Mouse (Mus musculus) olfactory bulb, adult 2 months (tissue): ENCODE measurements around the gene Mok.

Experiments used
- CTCF ChIP-seq: fragments of 200-500 bp; IDR thresholded peaks from 2 replicates; pipeline ENCODE4 v1.5.1; 2012; ENCODE audit warnings: low read depth, mild to moderate bottlenecking, low read length, moderate library complexity; ENCODE audit not compliant: insufficient read depth
- POLR2A ChIP-seq: fragments of 200-500 bp; IDR thresholded peaks from 2 replicates; pipeline ENCODE4 v1.6.1; 2012; ENCODE audit warnings: mild to moderate bottlenecking, low read depth, low read length, moderate library complexity; ENCODE audit not compliant: insufficient read depth

DNA sequence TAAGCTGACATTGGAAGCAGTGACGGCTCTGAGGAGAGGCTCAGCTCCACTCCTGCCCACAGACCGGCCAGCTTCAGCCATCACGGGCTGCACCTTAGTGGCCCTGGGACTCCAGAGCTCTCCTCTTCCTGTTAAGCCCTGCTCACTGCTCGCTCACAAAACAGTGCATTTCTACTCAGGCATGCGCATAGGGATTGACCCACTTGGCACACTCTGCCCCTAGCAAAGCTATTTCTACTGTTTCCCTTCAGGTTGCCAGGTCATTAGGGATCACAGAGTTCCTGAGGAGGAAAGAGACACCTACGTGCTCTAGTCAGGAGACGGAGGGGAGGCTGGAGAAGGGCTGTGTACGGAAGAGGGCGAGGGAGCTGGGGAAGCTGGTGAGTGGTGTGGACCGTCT lies 25.2 kb upstream of the Mok start:
- TF ChIP-seq POLR2A = no peak
- TF ChIP-seq CTCF = no peak
